Comparison of ENCODE assay signal across 23 mouse cellular contexts in the genomic region with DNA sequence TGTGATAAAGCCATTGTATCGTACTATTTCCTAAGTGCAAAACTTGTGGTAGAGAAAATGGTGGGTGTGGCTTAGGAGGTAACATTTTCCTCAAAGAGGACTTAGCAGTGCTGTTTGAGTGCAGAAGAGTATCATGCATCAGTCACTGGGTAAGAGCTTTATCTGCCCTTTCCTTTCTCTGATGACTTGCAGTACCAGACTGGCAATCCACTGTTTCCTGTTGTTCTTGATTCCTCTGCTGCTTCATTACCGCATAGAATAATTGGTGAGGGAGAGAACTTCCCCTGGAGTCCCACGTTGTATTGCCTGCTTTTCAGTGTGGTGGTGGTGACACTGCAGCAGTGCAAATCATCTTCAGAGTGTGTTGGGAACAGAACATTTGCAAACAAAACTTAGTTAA. TPM values are rescaled to one million over a fixed set of nuclear protein-coding genes. Genes with fewer than 3 reads are reported as not detected.
DNase-seq lines count a peak whose midpoint lies in the region; ATAC-seq and TF ChIP-seq lines count a peak whose summit lies in the region.
"Had no signal": no experiment of that assay in that cellular context is flagged by ENCODE, and none has a peak within 500 bp of the region (broad histone marks: within the 10 kb centered on the region; RNA-seq: fewer than 3 reads in every experiment).

No protein-coding gene starts in this region.

- peak; percentile 69 for DNase-seq in MEL (ENCODE audit: low read depth, low spot score)
- DNase-seq in skeletal muscle tissue, adult 2 months (ENCODE audit: low read depth, low spot score), result peak; percentile 21
- DNase-seq in adrenal gland, adult 18-20 months (ENCODE audit: low spot score in 2 of 2), result no peak
- DNase-seq in kidney, postnatal 36 days, result no peak
- DNase-seq: adrenal gland, adult 8-10 months; adrenal gland, postnatal 36 days; B cell, adult 2 months; cerebellum, adult 2 months; cerebellum, postnatal 10 days; heart, adult 2 months; kidney, adult 11 months had no signal

- peak overlapping the region; percentile 33 for H3K4me3 ChIP-seq in megakaryocyte, embryonic 14.5 days (replicated peaks)
- no peak overlapping the region for H3K4me3 ChIP-seq in MEL (ENCODE audit: control insufficient read depth in 1 of 2, insufficient read depth in 1 of 2, low read depth in 2 of 2, low read length in 2 of 2)
- H3K4me3 ChIP-seq: embryonic facial prominence, embryonic 13.5 days; forebrain, embryonic 12.5 days; heart, adult 2 months; heart, embryonic 12.5 days; hindbrain, embryonic 15.5 days had no signal

- TF ChIP-seq CTCF in MEL (IDR thresholded peaks at IDR 0.05 in 2 of 3, conservative IDR thresholded peaks at IDR 0.05 in 1 of 3; ENCODE audit: control insufficient read depth in 1 of 3, insufficient read depth in 1 of 3, low read depth in 2 of 3, low read length in 3 of 3, poor library complexity in 1 of 3, severe bottlenecking in 1 of 3), result no peak

- no peak for TF ChIP-seq POLR2A in MEL (IDR thresholded peaks at IDR 0.05; ENCODE audit: control insufficient read depth in 1 of 2, insufficient read depth in 1 of 2, low read depth in 1 of 2, low read length in 2 of 2, poor library complexity in 1 of 2)

- peaks cover 70% of the 10 kb centered on the region for H3K36me3 ChIP-seq in megakaryocyte, embryonic 14.5 days (replicated peaks; ENCODE audit: low read length)
- H3K36me3 ChIP-seq in MEL (ENCODE audit: control insufficient read depth in 1 of 2, insufficient read depth in 2 of 2, low read length in 2 of 2), result peaks cover 2 to 30% of the 10 kb centered on the region in 2 experiments; a peak in 3 of 4 replicates

- no peaks in the 10 kb centered on the region for H3K27me3 ChIP-seq in megakaryocyte, embryonic 14.5 days (replicated peaks)
- no peaks in the 10 kb centered on the region for H3K27me3 ChIP-seq in MEL (ENCODE audit: control insufficient read depth in 1 of 2, insufficient read depth in 2 of 2, low read length in 2 of 2)
- H3K27me3 ChIP-seq: embryonic facial prominence, embryonic 13.5 days; forebrain, embryonic 12.5 days; heart, embryonic 12.5 days; hindbrain, embryonic 15.5 days had no signal

- H3K27ac ChIP-seq in MEL (ENCODE audit: control insufficient read depth, low read depth, low read length), result peak overlapping the region; percentile 56; the same call in 1 of the 2 replicates
- H3K27ac ChIP-seq: embryonic facial prominence, embryonic 13.5 days; forebrain, embryonic 12.5 days; heart, adult 2 months; hindbrain, embryonic 15.5 days had no signal

- H3K79me2 ChIP-seq in MEL (ENCODE audit: control insufficient read depth, insufficient read depth, low read length, poor library complexity), result no peaks in the 10 kb centered on the region

- TF ChIP-seq RAD21 in MEL (IDR thresholded peaks at IDR 0.05; ENCODE audit: low read depth, low read length), result no peak

- TF ChIP-seq EP300 in MEL (IDR thresholded peaks at IDR 0.05; ENCODE audit: low read depth in 1 of 2, low read length in 2 of 2), result no peak; a peak in 1 of 4 replicates

- peaks cover 40% of the 10 kb centered on the region for H3K4me1 ChIP-seq in megakaryocyte, embryonic 14.5 days
- peaks cover 7 to 15% of the 10 kb centered on the region in 2 experiments for H3K4me1 ChIP-seq in MEL (ENCODE audit: control insufficient read depth in 1 of 2, insufficient read depth in 2 of 2, low read length in 2 of 2)
- H3K4me1 ChIP-seq: embryonic facial prominence, embryonic 13.5 days; forebrain, embryonic 12.5 days; heart, embryonic 12.5 days; hindbrain, embryonic 15.5 days had no signal

- H3K9me3 ChIP-seq in megakaryocyte, embryonic 14.5 days, result peaks cover 10% of the 10 kb centered on the region
- H3K9me3 ChIP-seq in MEL (replicated peaks; ENCODE audit: insufficient read depth, low read length), result no peaks in the 10 kb centered on the region
- H3K9me3 ChIP-seq: forebrain, embryonic 12.5 days had no signal

- ATAC-seq in megakaryocyte, adult 5-6 weeks (ENCODE audit: poor library complexity, severe bottlenecking), result no peak
- ATAC-seq in granulocyte monocyte progenitor cell, adult 5-6 weeks (replicated peaks; ENCODE audit: poor library complexity, severe bottlenecking), result 0 out of 2 replicates have a peak, but pooled peaks have one; percentile 12
- ATAC-seq: CD4-positive, CD25-positive, alpha-beta regulatory T cell, adult 4 months; forebrain, embryonic 16.5 days had no signal

- no peak overlapping the region for H3K9ac ChIP-seq in MEL (ENCODE audit: control insufficient read depth, low read depth, low read length, poor library complexity, severe bottlenecking)
- H3K9ac ChIP-seq: embryonic facial prominence, embryonic 13.5 days; forebrain, embryonic 12.5 days; heart, embryonic 12.5 days; hindbrain, embryonic 15.5 days had no signal

TF ChIP-seq in MEL, 35 proteins besides CTCF, POLR2A, EP300 and RAD21:
- TF ChIP-seq ZC3H11A (IDR thresholded peaks at IDR 0.05; ENCODE audit: low read depth, low read length), result no peak
- TF ChIP-seq MEF2A (IDR thresholded peaks at IDR 0.05; ENCODE audit: extremely low read depth, insufficient replicate concordance, low read depth, low read length, poor library complexity, severe bottlenecking), result no peak
- no peak for TF ChIP-seq NELFE (IDR thresholded peaks at IDR 0.05; ENCODE audit: low read depth, low read length)
- no peak for TF ChIP-seq MAX (IDR thresholded peaks at IDR 0.05; ENCODE audit: low read length)
- TF ChIP-seq GATA1 (IDR thresholded peaks at IDR 0.05; ENCODE audit: low read depth, low read length), result peak; percentile 13; the same call in 1 of the 2 replicates
- TF ChIP-seq POLR2AphosphoS2 (IDR thresholded peaks at IDR 0.05; ENCODE audit: low read length), result no peak
TF ChIP-seq in MEL: peak in this region for 1.

RNA-seq across cellular contexts. Expression of a gene that starts 29.0 kb away (rescaled TPM):
- 0.23 and 7.2 TPM in 2 replicates for polyA plus RNA-seq in megakaryocyte, embryonic 14.5 days (2012; ENCODE audit: insufficient read depth, low replicate concordance)
- 196 and 199 TPM in 2 replicates for total RNA-seq in megakaryocyte, adult 5-6 weeks (2015)
- 173 and 186 TPM in 2 replicates for total RNA-seq in megakaryocyte, adult 5-6 weeks (2017)
- total RNA-seq in MEL (2012; rRNA removed), result 15.1 and 22.2 TPM in 2 replicates
- polyA plus RNA-seq in MEL (2012; ENCODE audit: insufficient read depth in 1 of 2, insufficient read length in 2 of 2, low read depth in 1 of 2, low replicate concordance in 2 of 2, missing spikeins in 1 of 2), result 10 to 100 TPM; 20.4 to 30.6 TPM
- total RNA-seq in granulocyte monocyte progenitor cell, adult 5-6 weeks (2014; fragmentation: Nextera tagmentation), result 59.0 and 83.0 TPM in 2 replicates
- 155 and 170 TPM in 2 replicates for total RNA-seq in granulocyte monocyte progenitor cell, adult 5-6 weeks (2017)
- total RNA-seq in adrenal gland, adult 18-20 months (2021), result 10 to 100 TPM; 78.7 to 89.9 TPM

RNA-seq across cellular contexts. Expression of a gene that starts 47.6 kb away (rescaled TPM):
- polyA plus RNA-seq in megakaryocyte, embryonic 14.5 days (2012; ENCODE audit: insufficient read depth, low replicate concordance), result not detected in 2 replicates
- total RNA-seq in megakaryocyte, adult 5-6 weeks (2015), result not detected in 2 replicates
- not detected in 2 replicates for total RNA-seq in megakaryocyte, adult 5-6 weeks (2017)
- not detected in 2 replicates for total RNA-seq in MEL (2012; rRNA removed)
- not detected for polyA plus RNA-seq in MEL (2012; ENCODE audit: insufficient read depth in 1 of 2, insufficient read length in 2 of 2, low read depth in 1 of 2, low replicate concordance in 2 of 2, missing spikeins in 1 of 2)
- total RNA-seq in granulocyte monocyte progenitor cell, adult 5-6 weeks (2014; fragmentation: Nextera tagmentation), result not detected in 2 replicates
- total RNA-seq in granulocyte monocyte progenitor cell, adult 5-6 weeks (2017), result not detected in 2 replicates
- not detected for total RNA-seq in adrenal gland, adult 18-20 months (2021)
- total RNA-seq: adrenal gland, adult 8-10 months; adrenal gland, postnatal 36 days; gastrocnemius, postnatal 25 days had no signal
- polyA plus RNA-seq: CD4-positive, CD25-positive, alpha-beta regulatory T cell, adult 4 months; cortical plate, adult 2 months; forebrain, embryonic 12.5 days; forebrain, embryonic 16.5 days; frontal cortex, adult 2 months had no signal

Comparison
In these comparisons a context has a peak if more than half of its experiments do, and no peak if none do; other contexts are left out.
1. DNase-seq: peak in MEL (single experiment) and skeletal muscle tissue, adult 2 months (single experiment); none in adrenal gland, adult 18-20 months (0 of 2) and kidney, postnatal 36 days (0 of 2).